Mouse (Mus musculus) yolk sac, embryonic 10.5 days (tissue): ENCODE results near the gene Rpl37.
A peak's percentile ranks its signal among the peaks of the same experiment; 100 is the strongest.
"Not testable (repeated sequence)": the region's sequence is repeated elsewhere in the genome, so short reads cannot be mapped to it uniquely, and the experiment has no call there.

Experiments used
- DNase-seq: peaks from one replicate; pipeline ENCODE4 v3.0.0-alpha.2; 2017; ENCODE audit warnings: low spot score

Gene Rpl37

GRCm38 (mm10) chr15:5121535-5122313, 5.3 kb downstream of the Rpl37 start:
- no peak for DNase-seq

- no peak for DNase-seq
Observed at GRCm38 (mm10) chr15:5126456-5126855, 10.0 kb downstream of the Rpl37 start.

- no peak for DNase-seq
Observed at GRCm38 (mm10) chr15:5127487-5127886, 11.0 kb downstream of the Rpl37 start.

GRCm38 (mm10) chr15:5128176-5128940, 11.9 kb downstream of the Rpl37 start:
- no peak for DNase-seq

- DNase-seq, result no peak
Observed at GRCm38 (mm10) chr15:5129111-5129805, 12.8 kb downstream of the Rpl37 start.

GRCm38 (mm10) chr15:5130887-5131668, 14.6 kb downstream of the Rpl37 start:
- not testable (repeated sequence) for DNase-seq

GRCm38 (mm10) chr15:5133301-5133700, 16.9 kb downstream of the Rpl37 start:
- peak; percentile 47 for DNase-seq

- no peak for DNase-seq
Observed at GRCm38 (mm10) chr15:5134179-5134578, 17.7 kb downstream of the Rpl37 start.

- DNase-seq, result no peak
Observed at GRCm38 (mm10) chr15:5134945-5135483, 18.6 kb downstream of the Rpl37 start.

GRCm38 (mm10) chr15:5138021-5138856, 21.8 kb downstream of the Rpl37 start:
- no peak for DNase-seq

GRCm38 (mm10) chr15:5139366-5139765, 22.9 kb downstream of the Rpl37 start:
- DNase-seq, result no peak

GRCm38 (mm10) chr15:5139863-5140262, 23.4 kb downstream of the Rpl37 start:
- DNase-seq, result no peak

GRCm38 (mm10) chr15:5140357-5140756, 23.9 kb downstream of the Rpl37 start:
- no peak for DNase-seq

- DNase-seq, result no peak
Observed at GRCm38 (mm10) chr15:5142047-5142446, 25.6 kb downstream of the Rpl37 start.

GRCm38 (mm10) chr15:5142714-5143113, 26.3 kb downstream of the Rpl37 start:
- DNase-seq, result no peak

GRCm38 (mm10) chr15:5143361-5144020, 27.0 kb downstream of the Rpl37 start, which contains the start of gene Prkaa1:
Prkaa1 (plus strand) TSS chr15:5143861.
- DNase-seq, result peak; percentile 86

- DNase-seq, result peak; percentile 82
Observed at GRCm38 (mm10) chr15:5144021-5144778, 27.8 kb downstream of the Rpl37 start.

- DNase-seq, result no peak
Observed at GRCm38 (mm10) chr15:5145196-5145945, 28.9 kb downstream of the Rpl37 start.

GRCm38 (mm10) chr15:5149187-5149586, 32.7 kb downstream of the Rpl37 start:
- no peak for DNase-seq
